Mouse (Mus musculus) midbrain, postnatal 0 days (tissue): ENCODE measurements around the gene Lpin1. TPM values are rescaled to one million over a fixed set of nuclear protein-coding genes. Genes with fewer than 3 reads are reported as not detected.

Experiments
- ATAC-seq: fragments of 200-750 bp; cut with Nextera tagmentation; 2 replicates; pipeline ENCODE4 v1.8.0; 2017; ENCODE audit warnings: moderate number of reproducible peaks, mild to moderate bottlenecking, moderate TSS enrichment, moderate library complexity; ENCODE audit not compliant: low FRiP score
- DNase-seq: peaks from one replicate; pipeline ENCODE4 v3.0.0-alpha.2; 2015; ENCODE audit warnings: low spot score
- H3K27ac ChIP-seq: fragments of 300-500 bp; sonication (generic); 2 replicates; pipeline ENCODE4 v1.5.1; 2014; ENCODE audit warnings: low read depth, mild to moderate bottlenecking, low read length, mixed read lengths
- H3K27me3 ChIP-seq: fragments of 300-500 bp; sonication (generic); 2 replicates; pipeline ENCODE4 v1.6.1; 2014; ENCODE audit warnings: low read length, control low read depth, mixed read lengths; ENCODE audit not compliant: insufficient read depth
- H3K36me3 ChIP-seq: fragments of 300-500 bp; sonication (generic); 2 replicates; pipeline ENCODE4 v1.6.1; 2014; ENCODE audit warnings: low read length, control low read depth, mixed read lengths; ENCODE audit not compliant: insufficient read depth
- H3K4me1 ChIP-seq: fragments of 300-500 bp; sonication (generic); 2 replicates; pipeline ENCODE4 v1.6.1; 2014; ENCODE audit warnings: mild to moderate bottlenecking, control low read depth, antibody characterized with exemption, low read length, mixed read lengths; ENCODE audit not compliant: insufficient read depth
- H3K4me2 ChIP-seq: fragments of 300-500 bp; sonication (generic); 2 replicates; pipeline ENCODE4 v1.6.1; 2014; ENCODE audit warnings: low read depth, mild to moderate bottlenecking, low read length, mixed read lengths; ENCODE audit not compliant: poor library complexity, severe bottlenecking
- H3K4me3 ChIP-seq: fragments of 300-500 bp; sonication (generic); 2 replicates; pipeline ENCODE4 v1.5.1; 2014; ENCODE audit warnings: low read depth, mild to moderate bottlenecking, low read length, moderate library complexity
- H3K9ac ChIP-seq: fragments of 300-500 bp; sonication (generic); replicated peaks from 2 replicates; pipeline ENCODE4 v1.6.1; 2014; ENCODE audit warnings: mild to moderate bottlenecking, low read length, moderate library complexity, mixed read lengths; ENCODE audit not compliant: poor library complexity, severe bottlenecking
- H3K9me3 ChIP-seq: fragments of 300-500 bp; sonication (generic); 2 replicates; pipeline ENCODE4 v1.6.1; 2016; ENCODE audit warnings: low read length, control low read depth
- CTCF ChIP-seq: IDR thresholded peaks from 2 replicates; pipeline ENCODE4 v1.5.1; 2016; ENCODE audit warnings: antibody characterized with exemption, mild to moderate bottlenecking
- WGBS: fragments of 180-500 bp; shearing (Covaris S2); extraction: QIAGEN DNeasy Blood & Tissue Kit; methylation state at CpG from one replicate; pipeline ENCODE4 v1.1.7; 2014; 5-methylcytosine and 5-hydroxymethylcytosine counted together
- polyA plus RNA-seq: library from polyadenylated mRNA; unstranded; fragments of >200 nt; fragmentation: Nextera tagmentation; extraction: Ambion mirVana; gene quantifications from 2 replicates; pipeline ENCODE4 v1.2.1, GENCODE M21; 2015
- total RNA-seq: library from RNA; depleted of rRNA; stranded (reverse); fragments of >200 nt; gene quantifications from 2 replicates; pipeline ENCODE4 v1.2.3, GENCODE M21; 2014; rRNA removed

Gene Lpin1
- total and polyA plus RNA-seq, 2 experiments from 2014 or later = 11.6 to 21.6 TPM

GRCm38 (mm10) chr12:16497960-16498359, 112.8 kb downstream of the Lpin1 start:
- no peak overlapping the region for H3K4me2 ChIP-seq
- no peaks in the 10 kb centered on the region for H3K36me3 ChIP-seq
- 42% methylated on average over 4 of the region's 4 CpGs for WGBS
- H3K4me1 ChIP-seq = no peaks in the 10 kb centered on the region
- no peak for TF ChIP-seq CTCF
- H3K4me3 ChIP-seq = no peak overlapping the region
- DNase-seq (no peak), ATAC-seq (no peak)
- H3K27ac ChIP-seq = no peak overlapping the region
- H3K9me3 ChIP-seq = 0 out of 2 replicates have a peak, but pooled peaks cover 3% of the 10 kb centered on the region
- H3K9ac ChIP-seq = no peak overlapping the region
- no peaks in the 10 kb centered on the region for H3K27me3 ChIP-seq

DNA sequence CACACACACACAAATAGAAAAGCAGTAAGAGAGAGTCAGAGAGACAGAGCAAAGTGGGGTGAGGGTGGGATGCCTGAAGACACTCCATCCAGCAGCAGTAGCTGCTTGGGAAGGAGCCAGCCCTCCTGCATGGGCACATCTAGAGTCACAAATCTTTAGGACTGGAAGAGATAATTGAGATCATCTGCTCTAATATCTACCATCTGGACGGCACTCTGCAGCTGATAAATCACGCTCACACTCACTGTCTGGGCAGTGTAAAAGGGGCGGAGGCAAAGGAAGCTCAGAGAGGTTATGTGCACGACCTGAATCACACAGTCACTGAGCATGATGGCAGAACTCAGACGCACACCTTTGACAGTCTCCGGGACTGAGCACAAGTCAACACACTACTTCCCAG, 118.1 kb downstream of the Lpin1 start:
- Histone ChIP-seq H3K9me3 (no peaks in the 10 kb centered on the region), H3K36me3 (no peaks in the 10 kb centered on the region), H3K27ac (no peak overlapping the region), H3K4me1 (no peaks in the 10 kb centered on the region), H3K4me3 (no peak overlapping the region), H3K4me2 (no peak overlapping the region), H3K9ac (no peak overlapping the region), H3K27me3 (no peaks in the 10 kb centered on the region)
- WGBS = 81% methylated on average over 6 of the region's 6 CpGs
- DNase-seq (no peak), ATAC-seq (no peak)
- no peak for TF ChIP-seq CTCF

GRCm38 (mm10) chr12:16488899-16489298, 121.9 kb downstream of the Lpin1 start:
- H3K9me3 ChIP-seq = no peaks in the 10 kb centered on the region
- no peak for TF ChIP-seq CTCF
- ATAC-seq (no peak), DNase-seq (no peak)
- H3K4me3 ChIP-seq = no peak overlapping the region
- H3K27ac ChIP-seq = no peak overlapping the region
- no peaks in the 10 kb centered on the region for H3K27me3 ChIP-seq
- H3K9ac ChIP-seq = no peak overlapping the region
- H3K4me1 ChIP-seq = no peaks in the 10 kb centered on the region
- H3K4me2 ChIP-seq = no peak overlapping the region
- no peaks in the 10 kb centered on the region for H3K36me3 ChIP-seq

DNA sequence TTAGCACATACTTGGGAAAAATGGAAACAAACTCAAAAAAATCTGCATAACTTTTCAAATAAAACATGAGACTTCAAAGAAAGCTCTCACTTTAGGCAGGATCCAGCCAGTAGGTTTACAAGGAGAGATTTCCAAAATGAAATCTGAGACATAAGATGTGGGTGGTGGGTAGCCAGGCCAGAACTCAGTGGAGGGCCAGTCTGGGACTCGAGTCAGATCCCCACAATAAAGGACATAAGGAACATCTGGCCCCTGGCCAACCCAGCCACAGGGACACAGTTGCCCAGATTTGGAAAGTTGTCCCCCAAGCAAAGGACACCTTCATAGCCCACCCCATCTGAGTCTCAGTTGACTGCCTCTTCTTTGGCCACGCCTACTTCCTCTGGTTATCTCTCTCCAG, 123.3 kb downstream of the Lpin1 start:
- ATAC-seq (no peak), DNase-seq (no peak)
- H3K36me3 ChIP-seq = no peaks in the 10 kb centered on the region

More for the DNA sequence above, 123.3 kb downstream of the Lpin1 start:
- H3K4me2 ChIP-seq = no peak overlapping the region
- 73% methylated on average over 2 of the region's 2 CpGs for WGBS
- H3K4me1 ChIP-seq = peaks cover 3% of the 10 kb centered on the region; the same call in 1 of the 2 replicates
- no peak overlapping the region for H3K9ac ChIP-seq
- H3K27ac ChIP-seq = no peak overlapping the region
- H3K27me3 ChIP-seq = no peaks in the 10 kb centered on the region
- no peaks in the 10 kb centered on the region for H3K9me3 ChIP-seq
- no peak overlapping the region for H3K4me3 ChIP-seq
- no peak for TF ChIP-seq CTCF

Other genes starting within 250 kb of the Lpin1 start
- 12.4 and 17.7 TPM in 2 replicates for gene Ntsr2, start 42.4 kb upstream of the Lpin1 start, total RNA-seq
- gene Ntsr2, start 42.4 kb upstream of the Lpin1 start, polyA plus RNA-seq = 11.1 and 15.1 TPM in 2 replicates
- 1.3 and 3.7 TPM in 2 replicates for gene Greb1, start 189.9 kb upstream of the Lpin1 start, total RNA-seq
- 0.39 and 0.43 TPM in 2 replicates for gene Greb1, start 189.9 kb upstream of the Lpin1 start, polyA plus RNA-seq
- 15.8 and 23.1 TPM in 2 replicates for gene E2f6, start 200.0 kb upstream of the Lpin1 start, total RNA-seq
- gene E2f6, start 200.0 kb upstream of the Lpin1 start, polyA plus RNA-seq = 17.1 and 19.3 TPM in 2 replicates